Mouse (Mus musculus) urinary bladder, postnatal 36 days (tissue): ENCODE data around the gene Simc1.

Source experiments
- DNase-seq, 2 experiments: peaks; one replicate each; pipeline ENCODE4 v3.0.0; 2022; ENCODE audit warnings: low spot score in 2 of 2, mixed read lengths in 1 of 2

Gene Simc1

GRCm38 (mm10) chr13:54582860-54583259, 79.3 kb downstream of the Simc1 start:
- no peak for DNase-seq

DNA sequence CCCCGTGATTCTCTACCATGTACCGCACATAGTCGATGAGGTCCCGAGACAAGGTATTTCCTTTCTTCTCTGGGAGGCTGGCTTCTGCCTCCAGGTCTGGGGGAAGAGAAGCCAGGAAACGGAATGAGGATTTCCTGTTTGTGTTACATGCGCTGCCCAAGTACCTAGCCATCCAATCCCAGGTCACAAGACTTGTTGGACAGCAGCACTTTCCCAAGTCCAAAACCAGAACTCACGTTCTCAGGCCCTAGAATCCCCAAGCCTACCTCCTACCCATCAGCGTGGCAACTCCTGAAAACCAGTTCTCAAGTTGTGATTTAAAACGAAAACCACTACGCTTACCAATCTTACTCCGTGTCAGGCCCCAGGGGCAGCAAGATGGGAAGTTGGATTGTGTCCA, 82.3 kb downstream of the Simc1 start:
- no peak for DNase-seq

GRCm38 (mm10) chr13:54589414-54589995, 85.9 kb downstream of the Simc1 start:
- no peak for DNase-seq

DNA sequence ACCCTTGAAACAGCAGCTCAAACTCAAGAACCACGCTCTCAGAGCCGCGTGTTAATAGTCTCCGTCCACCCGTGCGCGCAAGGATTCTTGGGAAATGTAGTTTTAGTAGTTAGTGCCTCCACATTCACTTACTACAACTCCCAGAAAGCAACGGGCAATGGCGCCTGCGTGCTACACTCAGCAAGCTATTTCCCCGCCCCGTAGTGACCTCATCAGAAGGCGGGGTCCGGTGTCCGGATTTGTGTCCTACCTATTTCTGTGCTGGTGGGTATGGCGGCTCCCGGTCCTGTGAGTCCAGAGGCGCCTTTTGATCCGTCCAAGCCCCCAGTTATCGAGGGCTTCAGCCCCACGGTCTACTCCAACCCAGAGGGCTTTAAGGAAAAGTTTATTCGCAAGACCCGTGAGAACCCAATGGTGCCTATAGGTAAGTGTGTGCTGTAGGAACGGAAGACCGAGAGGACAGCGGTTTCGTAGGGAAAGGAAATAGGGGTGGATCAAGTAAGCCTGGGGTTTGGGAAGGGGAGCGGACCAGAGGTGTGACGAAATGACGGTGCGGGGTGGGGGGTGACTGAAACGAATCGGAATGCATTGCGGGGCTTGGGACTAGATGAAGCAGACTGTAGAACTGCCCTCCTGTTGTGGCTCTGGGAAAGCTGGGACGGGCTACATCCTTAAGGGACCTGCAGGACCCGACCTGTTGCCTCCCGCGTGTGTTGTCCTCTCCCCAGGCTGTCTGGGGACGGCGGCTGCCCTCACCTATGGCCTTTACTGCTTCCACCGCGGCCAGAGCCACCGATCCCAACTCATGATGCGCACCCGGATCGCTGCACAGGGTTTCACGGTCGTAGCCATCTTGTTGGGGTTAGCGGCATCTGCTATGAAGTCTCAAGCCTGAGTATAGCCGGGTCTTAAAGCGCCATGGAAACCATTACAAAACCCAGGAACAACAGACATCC, 86.7 kb downstream of the Simc1 start, which contains the start of the genes Nop16 and Higd2a:
Gene Nop16, minus strand, starts transcription at position 95 of the 956 bp plus-strand sequence.
Gene Higd2a, plus strand, starts transcription at position 212 of the 956 bp plus-strand sequence.
- DNase-seq, result peak; percentile 96 to 97

- no peak for DNase-seq
These were observed 88.3 kb downstream of the Simc1 start for GRCm38 (mm10) chr13:54591776-54592356.

GRCm38 (mm10) chr13:54593617-54594016, 90.0 kb downstream of the Simc1 start:
- DNase-seq, result no peak

GRCm38 (mm10) chr13:54596107-54596690, 92.6 kb downstream of the Simc1 start:
- DNase-seq, result no peak

DNA sequence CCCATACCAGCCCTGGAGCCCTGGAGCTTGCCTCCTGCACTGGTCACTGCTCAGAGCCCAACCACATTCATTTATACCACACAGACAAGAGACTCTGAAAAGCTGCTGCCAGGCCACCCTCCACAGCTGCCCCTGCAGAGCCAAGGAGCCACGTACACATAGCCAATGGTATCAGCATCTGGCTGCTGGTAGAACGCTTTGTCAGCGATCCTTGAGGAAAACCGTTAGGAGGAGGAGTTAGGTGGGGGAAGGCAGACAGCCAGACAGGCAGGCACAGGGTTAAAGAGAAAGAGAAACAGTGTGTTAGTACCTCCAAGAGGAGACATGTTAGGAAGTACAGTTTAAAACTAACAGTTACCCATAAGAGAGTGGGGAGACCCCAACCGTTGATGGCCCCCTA, 93.3 kb downstream of the Simc1 start:
- DNase-seq, result no peak

GRCm38 (mm10) chr13:54598622-54599143, 95.1 kb downstream of the Simc1 start:
- DNase-seq, result no peak
